Mouse (Mus musculus) liver, postnatal 0 days (tissue): ENCODE measurements around the gene Twsg1.

Source experiments
- CTCF ChIP-seq: sonication (generic); IDR thresholded peaks from 2 replicates; pipeline ENCODE4 v1.5.1; 2016; ENCODE audit warnings: antibody characterized with exemption, low read depth
- EP300 ChIP-seq: IDR thresholded peaks from 2 replicates; pipeline ENCODE4 v1.6.1; 2016; ENCODE audit warnings: antibody characterized with exemption, low read depth, mild to moderate bottlenecking

DNA sequence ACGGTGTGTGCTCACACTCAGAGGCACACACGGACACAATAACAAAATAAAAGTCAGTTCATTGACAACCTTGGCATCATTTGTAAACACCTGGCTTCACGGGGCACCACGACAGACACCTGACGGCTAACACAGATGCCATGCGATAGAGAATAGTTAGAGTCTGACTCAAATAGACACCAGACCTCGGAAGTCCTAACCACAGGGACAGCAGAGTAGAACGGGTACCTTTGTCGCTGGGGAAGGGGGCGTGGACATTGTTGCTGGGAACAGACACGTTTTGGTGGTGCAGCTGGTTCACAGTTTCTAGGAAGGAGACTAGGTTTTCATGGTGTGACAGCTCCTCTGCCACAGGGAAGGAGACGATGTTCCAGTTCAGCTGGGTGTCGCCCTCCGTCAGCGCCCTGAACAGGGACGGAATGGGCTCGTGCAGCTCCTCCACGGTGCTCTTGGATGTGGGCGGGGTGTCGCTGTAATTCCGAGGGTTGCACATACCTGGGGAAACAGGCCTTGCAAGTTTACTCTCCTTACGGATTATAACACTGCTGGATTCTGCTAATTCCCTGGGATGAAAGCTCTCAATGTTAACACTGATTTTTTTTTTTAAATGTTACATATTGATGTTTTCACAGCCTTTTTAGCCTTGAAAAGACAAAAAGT, 21.6 kb downstream of the Twsg1 start:
- TF ChIP-seq EP300 = no peak
- no peak for TF ChIP-seq CTCF
